Mouse (Mus musculus) WW6 (cell line): ENCODE data around the gene Skint7.

ENCODE experiments used
- DNase-seq: peaks from one replicate; pipeline ENCODE4 v3.0.0-alpha.2; 2013; ENCODE audit warnings: low read depth, low spot score

Gene Skint7

DNA sequence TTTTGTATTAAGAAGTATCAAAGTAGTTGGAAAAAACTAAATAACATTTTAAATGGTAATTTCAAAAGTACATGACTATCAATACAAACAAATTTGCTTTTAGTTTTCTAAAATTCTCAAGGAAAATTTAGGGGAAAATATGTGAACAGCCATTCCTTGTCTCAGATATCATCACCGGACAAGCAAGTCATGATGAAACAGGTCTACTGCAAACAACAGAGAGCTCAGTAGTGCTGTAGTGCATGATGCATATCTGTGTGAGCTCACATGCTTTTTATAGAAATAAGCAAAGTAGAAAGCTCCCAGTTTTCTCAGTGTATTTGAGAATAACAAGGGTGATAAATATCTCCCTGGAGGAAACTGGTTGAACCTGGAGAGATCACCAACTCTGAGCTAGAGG lies at the start of gene Skint7:
Gene Skint7 (plus strand): TSS at position 301 of the 400 bp plus-strand sequence.
- DNase-seq, result no peak

DNA sequence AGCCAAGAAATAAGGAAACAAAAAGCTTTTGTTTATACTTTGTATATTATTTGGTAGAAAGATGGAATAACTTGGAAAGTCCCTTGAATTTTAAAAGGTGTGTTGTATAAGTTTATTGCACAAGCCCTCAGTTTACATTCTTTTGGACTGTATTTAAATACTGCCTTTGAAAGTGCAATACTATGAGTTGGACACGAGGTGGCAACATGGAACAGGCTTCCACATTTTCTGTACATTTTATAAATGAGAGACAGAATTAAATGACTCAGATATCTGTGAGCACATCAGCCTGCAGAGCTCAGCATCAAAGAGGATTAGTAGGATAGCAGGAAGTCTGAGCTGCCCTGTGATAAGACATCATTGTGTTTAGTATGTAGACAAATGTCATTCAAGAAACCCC lies 11.4 kb upstream of the Skint7 start:
- no peak for DNase-seq

DNA sequence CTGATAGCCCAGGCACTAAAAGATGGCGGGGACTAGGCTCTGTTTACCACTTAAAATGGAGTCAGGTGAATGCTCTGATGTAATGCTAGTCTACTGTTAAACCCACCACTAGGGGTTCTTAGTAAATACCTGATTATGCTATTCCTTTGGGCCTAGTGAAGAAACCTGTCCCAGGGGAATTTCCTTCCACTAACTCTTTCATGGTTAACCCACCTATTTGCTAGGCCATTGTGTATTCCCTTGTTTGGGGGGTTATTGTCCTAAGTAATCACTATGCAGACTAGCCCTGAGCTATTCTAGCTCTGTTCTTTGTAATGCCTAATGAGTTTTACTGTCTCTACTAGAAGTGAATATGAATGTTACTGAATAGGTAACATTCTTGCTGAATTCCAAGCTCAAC lies 9.5 kb upstream of the Skint7 start:
- peak; percentile 18 for DNase-seq

DNA sequence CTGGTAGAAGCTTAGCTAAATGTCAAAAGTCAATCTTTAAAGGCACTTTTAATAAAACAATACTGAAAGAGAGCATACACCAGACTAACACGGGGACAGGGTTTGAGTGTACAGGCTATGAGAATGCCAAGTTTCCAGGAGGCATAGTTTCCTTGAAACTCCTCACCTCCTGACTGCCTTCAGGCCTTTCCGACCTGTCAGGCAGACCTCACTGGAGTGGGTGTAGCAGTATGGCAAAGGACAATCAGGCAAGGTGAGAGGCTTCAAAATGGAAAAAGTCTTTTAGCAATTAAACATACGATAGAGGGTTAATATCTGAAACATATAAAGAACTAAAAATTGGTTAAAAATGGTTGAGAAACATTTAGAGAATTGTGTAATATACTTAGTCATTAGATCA lies 9.1 kb upstream of the Skint7 start:
- DNase-seq, result peak; percentile 22

DNA sequence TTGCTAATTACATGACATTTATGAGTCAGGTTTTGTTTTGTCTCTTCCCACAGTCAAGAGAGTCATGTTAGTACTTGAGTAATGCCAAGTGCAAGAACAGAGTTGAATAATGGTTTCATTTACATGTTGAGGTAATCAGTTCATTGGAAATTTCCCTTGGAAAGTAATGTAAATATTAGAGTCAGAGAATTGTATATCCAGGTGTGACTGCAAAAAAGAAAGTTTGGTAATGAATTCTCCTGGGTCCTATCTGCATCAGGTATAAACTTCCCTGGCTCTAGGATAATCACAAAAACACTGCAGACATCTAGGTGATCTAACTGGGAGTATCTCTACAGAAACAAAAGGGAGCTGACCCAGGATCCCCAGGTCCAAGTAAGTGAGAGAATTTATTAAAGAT lies 33.2 kb downstream of the Skint7 start, which contains the start of gene Skint1:
Gene Skint1 (plus strand): TSS at position 301 of the 400 bp plus-strand sequence.
- DNase-seq, result no peak
